Mouse (Mus musculus) erythroblast, embryonic 14.5 days (primary cell): ENCODE data around the gene Pkn2.

Source experiments
- GATA1 ChIP-seq: IDR thresholded peaks from 2 replicates; pipeline ENCODE4 v1.6.1; 2012; ENCODE audit warnings: low read length, inconsistent platforms, mixed read lengths
- TAL1 ChIP-seq: IDR thresholded peaks from 3 replicates; pipeline ENCODE4 v1.6.1; 2012; ENCODE audit warnings: low read length, inconsistent platforms, mixed read lengths

- no peak for TF ChIP-seq GATA1
- no peak for TF ChIP-seq TAL1
Measured at GRCm38 (mm10) chr3:142760356-142760755, 121.4 kb downstream of the Pkn2 start.
